Mouse (Mus musculus) neural tube, embryonic 15.5 days (tissue): ENCODE data around the gene Gm21974. TPM values are rescaled to one million over a fixed set of nuclear protein-coding genes. Genes with fewer than 3 reads are reported as not detected.

Experiments
- ATAC-seq: fragments of 200-750 bp; cut with Nextera tagmentation; 2 replicates; pipeline ENCODE4 v1.8.0; 2017; ENCODE audit warnings: mild to moderate bottlenecking, moderate TSS enrichment, moderate library complexity; ENCODE audit not compliant: low FRiP score
- H3K27ac ChIP-seq: fragments of 300-500 bp; sonication (generic); replicated peaks from 2 replicates; pipeline ENCODE4 v1.5.1; 2015; ENCODE audit warnings: mild to moderate bottlenecking, inconsistent platforms
- H3K27me3 ChIP-seq: fragments of 300-500 bp; sonication (generic); replicated peaks from 2 replicates; pipeline ENCODE4 v1.6.1; 2015; ENCODE audit warnings: inconsistent platforms
- H3K36me3 ChIP-seq: fragments of 300-500 bp; sonication (generic); 2 replicates; pipeline ENCODE4 v1.6.1; 2015; ENCODE audit warnings: inconsistent platforms
- H3K4me1 ChIP-seq: fragments of 300-500 bp; sonication (generic); 2 replicates; pipeline ENCODE4 v1.6.1; 2015; ENCODE audit warnings: inconsistent platforms
- H3K4me2 ChIP-seq: fragments of 300-500 bp; sonication (generic); 2 replicates; pipeline ENCODE4 v1.6.1; 2015; ENCODE audit warnings: inconsistent platforms, mild to moderate bottlenecking, moderate library complexity
- H3K4me3 ChIP-seq: fragments of 300-500 bp; sonication (generic); replicated peaks from 2 replicates; pipeline ENCODE4 v1.5.1; 2015; ENCODE audit warnings: mild to moderate bottlenecking, inconsistent platforms
- H3K9ac ChIP-seq: fragments of 300-500 bp; sonication (generic); replicated peaks from 2 replicates; pipeline ENCODE4 v1.6.1; 2015; ENCODE audit warnings: mild to moderate bottlenecking, inconsistent platforms
- H3K9me3 ChIP-seq: fragments of 300-500 bp; sonication (generic); replicated peaks from 2 replicates; pipeline ENCODE4 v1.6.1; 2016; ENCODE audit warnings: inconsistent platforms
- WGBS: fragments of 180-500 bp; shearing (Covaris S2); methylation state at CpG from one replicate; pipeline ENCODE4 v1.1.7; 2015; ENCODE audit warnings: mixed read lengths; 5-methylcytosine and 5-hydroxymethylcytosine counted together
- polyA plus RNA-seq: library from polyadenylated mRNA; unstranded; fragments of >200 nt; fragmentation: Nextera tagmentation; extraction: Ambion mirVana; gene quantifications from 2 replicates; pipeline ENCODE4 v1.2.1, GENCODE M21; 2015

Gm21974 gene
- polyA plus RNA-seq, 1 experiment from 2014 or later, result not detected

DNA sequence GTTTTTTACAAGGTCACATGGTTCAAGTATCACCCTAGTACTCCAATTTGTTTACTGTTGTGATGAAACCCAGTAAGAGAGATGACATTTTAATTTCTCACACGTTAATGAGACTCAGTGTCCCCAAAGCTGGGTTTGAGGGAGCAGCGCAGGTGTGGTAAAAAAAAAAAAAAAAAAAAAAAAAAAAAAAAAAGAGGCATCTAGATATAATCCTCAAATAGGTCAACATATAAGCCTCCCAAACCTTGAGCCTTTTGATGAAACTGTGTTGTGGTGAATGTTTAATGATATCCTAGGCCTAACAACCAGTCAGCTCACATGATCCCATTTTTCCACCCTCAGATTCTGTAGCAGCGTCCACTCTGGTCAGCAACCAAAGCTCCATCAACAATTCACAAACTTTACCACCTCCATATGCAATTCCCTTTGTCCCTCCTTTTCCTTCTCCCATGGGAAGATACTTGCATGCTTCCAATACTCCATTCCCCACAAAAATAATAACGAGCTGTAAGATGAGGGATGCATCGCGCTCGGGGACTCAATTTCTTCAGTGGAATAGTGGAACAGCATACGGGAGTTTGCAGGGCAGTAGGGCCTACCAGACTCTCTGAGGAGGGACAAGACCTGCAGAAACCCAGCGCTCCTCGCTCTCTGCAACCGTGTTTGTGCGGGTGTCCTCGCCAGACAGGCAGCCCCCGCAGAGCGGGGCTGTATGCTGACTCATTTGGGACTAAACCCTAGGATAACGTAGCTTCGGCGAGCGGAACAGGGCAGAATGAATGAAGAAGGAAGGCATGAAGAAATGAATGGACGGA, 20.2 kb downstream of the Gm21974 start:
- WGBS, result 5% methylated on average over 20 of the region's 20 CpGs
- ATAC-seq, result peak; percentile 21
- peak overlapping the region; percentile 98 for H3K4me3 ChIP-seq
- H3K27me3 ChIP-seq, result no peaks in the 10 kb centered on the region
- peak overlapping the region; percentile 83 for H3K4me2 ChIP-seq
- H3K36me3 ChIP-seq, result peaks cover 31% of the 10 kb centered on the region
- peak overlapping the region; percentile 98 for H3K9ac ChIP-seq
- peak overlapping the region; percentile 100 for H3K27ac ChIP-seq
- H3K9me3 ChIP-seq, result no peaks in the 10 kb centered on the region
- H3K4me1 ChIP-seq, result peaks cover 40% of the 10 kb centered on the region

GRCm38 (mm10) chr7:127870136-127870821, 25.0 kb downstream of the Gm21974 start:
- Histone ChIP-seq H3K36me3 (peaks cover 47% of the 10 kb centered on the region), H3K27ac (no peak overlapping the region)

DNA sequence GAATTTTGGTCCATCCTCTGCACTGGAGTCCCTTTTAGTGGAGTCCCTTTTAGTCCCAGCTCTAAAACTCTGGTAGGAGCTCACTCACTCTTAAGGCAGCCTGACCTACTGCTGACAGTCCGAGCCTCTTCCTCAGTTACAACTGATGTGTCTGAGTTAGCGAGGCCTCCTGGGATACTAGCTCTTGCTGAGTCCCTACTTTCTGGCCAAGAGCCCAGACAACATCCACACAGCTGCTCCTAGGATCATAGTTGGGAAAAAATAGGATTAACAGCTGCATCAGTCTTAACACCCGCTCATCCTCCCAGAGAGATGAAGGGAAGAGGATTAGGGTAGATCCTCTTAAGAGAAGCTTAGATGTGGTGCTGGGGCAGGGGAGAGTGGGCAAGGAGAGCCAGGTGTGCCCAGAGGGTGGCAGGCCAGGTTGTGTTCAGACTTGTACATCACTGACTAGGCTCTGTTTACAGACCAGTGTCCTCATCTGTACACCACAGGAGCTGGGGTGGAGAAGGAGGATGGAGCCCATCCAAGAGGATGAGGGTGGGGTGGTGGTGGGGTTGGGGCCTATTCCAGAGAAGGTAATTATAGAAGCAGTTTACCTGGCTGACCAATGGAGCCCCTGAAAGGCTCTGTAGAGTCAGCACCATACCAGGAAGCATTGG, 26.0 kb downstream of the Gm21974 start:
- Histone ChIP-seq H3K9me3 (no peaks in the 10 kb centered on the region), H3K9ac (no peak overlapping the region), H3K4me3 (no peak overlapping the region), H3K36me3 (peaks cover 52% of the 10 kb centered on the region), H3K4me1 (peaks cover 32% of the 10 kb centered on the region), H3K27me3 (no peaks in the 10 kb centered on the region), H3K4me2 (no peak overlapping the region), H3K27ac (peak overlapping the region; percentile 4; the same call in 1 of the 2 replicates)
- ATAC-seq, result no peak
- WGBS, result 67% methylated on average over 3 of the region's 3 CpGs

More at GRCm38 (mm10) chr7:127870136-127870821, 25.0 kb downstream of the Gm21974 start:
- WGBS, result 87% methylated on average over 5 of the region's 5 CpGs
- no peak overlapping the region for H3K9ac ChIP-seq
- H3K4me2 ChIP-seq, result no peak overlapping the region
- ATAC-seq, result no peak
- no peak overlapping the region for H3K4me3 ChIP-seq
- no peaks in the 10 kb centered on the region for H3K9me3 ChIP-seq
- peaks cover 37% of the 10 kb centered on the region for H3K4me1 ChIP-seq
- H3K27me3 ChIP-seq, result no peaks in the 10 kb centered on the region

GRCm38 (mm10) chr7:127867641-127868040, 27.6 kb downstream of the Gm21974 start:
- Histone ChIP-seq H3K4me2 (no peak overlapping the region), H3K4me3 (no peak overlapping the region), H3K9ac (no peak overlapping the region), H3K36me3 (peaks cover 57% of the 10 kb centered on the region), H3K4me1 (peaks cover 18% of the 10 kb centered on the region), H3K27ac (no peak overlapping the region), H3K9me3 (no peaks in the 10 kb centered on the region), H3K27me3 (no peaks in the 10 kb centered on the region)
- 97% methylated on average over 18 of the region's 18 CpGs for WGBS
- no peak for ATAC-seq

DNA sequence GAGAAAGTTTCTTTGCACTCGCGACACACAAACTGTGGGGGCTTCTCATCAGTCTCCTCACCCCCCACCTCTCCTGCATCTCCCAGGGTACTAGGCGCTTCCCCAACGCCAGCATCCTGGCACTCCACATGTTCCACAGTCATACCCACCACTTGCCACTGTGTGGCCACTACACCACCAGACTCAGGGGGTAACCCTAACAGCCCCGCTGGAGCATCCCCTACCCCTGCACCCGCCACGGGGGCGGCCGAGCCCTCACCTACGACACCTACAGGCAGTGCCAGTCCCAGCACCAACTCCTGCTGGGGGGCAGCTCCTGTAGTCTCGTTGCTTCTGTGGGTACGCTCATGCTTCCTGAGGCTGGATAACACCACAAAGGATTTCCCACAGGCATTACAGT, 28.8 kb downstream of the Gm21974 start:
- peaks cover 11% of the 10 kb centered on the region for H3K4me1 ChIP-seq
- H3K36me3 ChIP-seq, result peaks cover 49% of the 10 kb centered on the region
- no peak overlapping the region for H3K4me3 ChIP-seq
- H3K27me3 ChIP-seq, result no peaks in the 10 kb centered on the region
- H3K27ac ChIP-seq, result no peak overlapping the region
- H3K9me3 ChIP-seq, result no peaks in the 10 kb centered on the region
- 97% methylated on average over 12 of the region's 12 CpGs for WGBS
- no peak overlapping the region for H3K4me2 ChIP-seq
- H3K9ac ChIP-seq, result no peak overlapping the region
- no peak for ATAC-seq

GRCm38 (mm10) chr7:127858258-127858657, 37.0 kb downstream of the Gm21974 start:
- no peak for ATAC-seq
- Histone ChIP-seq H3K27ac (no peak overlapping the region), H3K36me3 (no peaks in the 10 kb centered on the region), H3K9ac (no peak overlapping the region), H3K9me3 (no peaks in the 10 kb centered on the region), H3K4me2 (no peak overlapping the region), H3K4me3 (no peak overlapping the region), H3K4me1 (no peaks in the 10 kb centered on the region), H3K27me3 (no peaks in the 10 kb centered on the region)
- 97% methylated on average over 6 of the region's 6 CpGs for WGBS

GRCm38 (mm10) chr7:127850906-127851305, 44.3 kb downstream of the Gm21974 start:
- Histone ChIP-seq H3K9ac (no peak overlapping the region), H3K9me3 (no peaks in the 10 kb centered on the region), H3K27ac (no peak overlapping the region), H3K27me3 (no peaks in the 10 kb centered on the region), H3K4me2 (no peak overlapping the region), H3K4me1 (no peaks in the 10 kb centered on the region), H3K4me3 (no peak overlapping the region), H3K36me3 (peaks cover 8% of the 10 kb centered on the region)
- no peak for ATAC-seq
- WGBS, result 73% methylated on average over 5 of the region's 5 CpGs

- Histone ChIP-seq H3K27ac (no peak overlapping the region), H3K4me2 (no peak overlapping the region), H3K4me3 (no peak overlapping the region), H3K4me1 (no peaks in the 10 kb centered on the region), H3K36me3 (peaks cover 8% of the 10 kb centered on the region), H3K27me3 (no peaks in the 10 kb centered on the region), H3K9ac (no peak overlapping the region), H3K9me3 (no peaks in the 10 kb centered on the region)
- WGBS, result 76% methylated on average over 6 of the region's 6 CpGs
- no peak for ATAC-seq
Observed at GRCm38 (mm10) chr7:127849973-127850875, 45.0 kb downstream of the Gm21974 start.

DNA sequence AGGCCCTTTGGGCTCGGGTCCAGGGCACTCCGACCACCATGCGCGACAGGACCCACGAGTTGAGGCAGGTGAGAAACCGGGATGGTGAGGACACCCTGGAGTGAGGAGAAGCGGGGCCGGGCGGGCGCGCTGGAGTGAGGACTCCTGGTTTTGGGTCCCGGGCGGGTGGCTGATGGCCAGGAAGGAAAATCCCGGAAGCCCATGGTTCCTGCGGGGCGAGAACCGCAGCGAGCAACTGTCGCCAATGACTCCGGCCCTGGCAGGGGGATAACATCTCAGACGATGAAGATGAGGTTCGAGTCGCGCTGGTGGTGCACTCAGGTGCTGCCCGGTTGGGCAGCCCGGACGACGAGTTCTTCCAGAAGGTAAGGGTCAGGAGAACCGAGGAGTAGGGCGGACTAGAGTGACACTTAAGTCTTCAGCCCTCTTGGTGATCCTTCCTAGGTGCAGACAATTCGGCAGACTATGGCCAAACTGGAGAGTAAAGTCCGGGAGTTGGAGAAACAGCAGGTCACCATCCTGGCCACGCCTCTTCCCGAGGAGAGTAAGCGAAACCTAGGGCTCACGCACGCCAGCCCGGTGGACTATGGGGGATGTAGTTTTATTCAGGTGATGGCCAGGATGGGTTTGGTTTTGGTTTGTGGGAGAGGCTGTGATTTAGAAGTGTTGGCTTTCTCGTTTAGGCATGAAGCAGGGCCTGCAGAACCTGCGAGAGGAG, 53.1 kb downstream of the Gm21974 start:
- under 1% methylated on average over 40 of the region's 40 CpGs for WGBS
- Histone ChIP-seq H3K27ac (peak overlapping the region; percentile 95), H3K4me2 (peak overlapping the region; percentile 82)

GRCm38 (mm10) chr7:127841340-127842000, 53.8 kb downstream of the Gm21974 start:
- WGBS, result under 1% methylated on average over 43 of the region's 46 CpGs
- H3K27me3 ChIP-seq, result no peaks in the 10 kb centered on the region
- H3K27ac ChIP-seq, result peak overlapping the region; percentile 95
- peak; percentile 94 for ATAC-seq
- no peaks in the 10 kb centered on the region for H3K9me3 ChIP-seq
- peak overlapping the region; percentile 65 for H3K9ac ChIP-seq
- H3K4me2 ChIP-seq, result peak overlapping the region; percentile 82
- H3K4me1 ChIP-seq, result peaks cover 19% of the 10 kb centered on the region
- H3K4me3 ChIP-seq, result peak overlapping the region; percentile 64
- H3K36me3 ChIP-seq, result peaks cover 8% of the 10 kb centered on the region; the same call in 1 of the 2 replicates

More for the DNA sequence above, 53.1 kb downstream of the Gm21974 start:
- ATAC-seq, result peak; percentile 71
- H3K36me3 ChIP-seq, result peaks cover 10% of the 10 kb centered on the region; the same call in 1 of the 2 replicates
- H3K4me3 ChIP-seq, result peak overlapping the region; percentile 64
- no peaks in the 10 kb centered on the region for H3K27me3 ChIP-seq
- no peaks in the 10 kb centered on the region for H3K9me3 ChIP-seq
- peak overlapping the region; percentile 42 for H3K9ac ChIP-seq
- peaks cover 19% of the 10 kb centered on the region for H3K4me1 ChIP-seq
